Mouse (Mus musculus) lung, embryonic 16.5 days (tissue): ENCODE results near the gene Kiss1r. TPM values are rescaled to one million over a fixed set of nuclear protein-coding genes. Genes with fewer than 3 reads are reported as not detected.
"Not testable (repeated sequence)": the region's sequence is repeated elsewhere in the genome, so short reads cannot be mapped to it uniquely, and the experiment has no call there.

Experiments used
- ATAC-seq: fragments of 200-750 bp; cut with Nextera tagmentation; 2 replicates; pipeline ENCODE4 v1.8.0; 2017; ENCODE audit warnings: low read depth, mild to moderate bottlenecking, moderate library complexity
- H3K27ac ChIP-seq: fragments of 300-500 bp; sonication (generic); 2 replicates; pipeline ENCODE4 v1.5.1; 2014; ENCODE audit warnings: mild to moderate bottlenecking, control low read depth, low read length
- H3K27me3 ChIP-seq: fragments of 300-500 bp; sonication (generic); 2 replicates; pipeline ENCODE4 v1.6.1; 2014; ENCODE audit warnings: low read depth, low read length, mixed read lengths; ENCODE audit not compliant: control insufficient read depth, insufficient read depth
- H3K36me3 ChIP-seq: fragments of 300-500 bp; sonication (generic); 2 replicates; pipeline ENCODE4 v1.6.1; 2014; ENCODE audit warnings: low read length; ENCODE audit not compliant: control insufficient read depth, insufficient read depth
- H3K4me1 ChIP-seq: fragments of 300-500 bp; sonication (generic); replicated peaks from 2 replicates; pipeline ENCODE4 v1.6.1; 2014; ENCODE audit warnings: low read length, mixed read lengths; ENCODE audit not compliant: control insufficient read depth, insufficient read depth
- H3K4me2 ChIP-seq: fragments of 300-500 bp; sonication (generic); 2 replicates; pipeline ENCODE4 v1.6.1; 2014; ENCODE audit warnings: low read depth, low read length, control low read depth
- H3K4me3 ChIP-seq: fragments of 300-500 bp; sonication (generic); 2 replicates; pipeline ENCODE4 v1.5.1; 2014; ENCODE audit warnings: mild to moderate bottlenecking, low read length, control low read depth
- H3K9ac ChIP-seq: fragments of 300-500 bp; sonication (generic); 2 replicates; pipeline ENCODE4 v1.6.1; 2014; ENCODE audit warnings: low read length, control low read depth
- H3K9me3 ChIP-seq: fragments of 300-500 bp; sonication (generic); 2 replicates; pipeline ENCODE4 v1.6.1; 2016; ENCODE audit warnings: low read length; ENCODE audit not compliant: control insufficient read depth
- WGBS: fragments of 180-500 bp; shearing (Covaris S2); extraction: QIAGEN DNeasy Blood & Tissue Kit; methylation state at CpG from one replicate; pipeline ENCODE4 v1.1.7; 2014; 5-methylcytosine and 5-hydroxymethylcytosine counted together
- polyA plus RNA-seq: library from polyadenylated mRNA; unstranded; fragments of >200 nt; fragmentation: Nextera tagmentation; extraction: Ambion mirVana; gene quantifications from 2 replicates; pipeline ENCODE4 v1.2.1, GENCODE M21; 2015

The Kiss1r gene
- polyA plus RNA-seq, 1 experiment from 2014 or later: 1.1 TPM

DNA sequence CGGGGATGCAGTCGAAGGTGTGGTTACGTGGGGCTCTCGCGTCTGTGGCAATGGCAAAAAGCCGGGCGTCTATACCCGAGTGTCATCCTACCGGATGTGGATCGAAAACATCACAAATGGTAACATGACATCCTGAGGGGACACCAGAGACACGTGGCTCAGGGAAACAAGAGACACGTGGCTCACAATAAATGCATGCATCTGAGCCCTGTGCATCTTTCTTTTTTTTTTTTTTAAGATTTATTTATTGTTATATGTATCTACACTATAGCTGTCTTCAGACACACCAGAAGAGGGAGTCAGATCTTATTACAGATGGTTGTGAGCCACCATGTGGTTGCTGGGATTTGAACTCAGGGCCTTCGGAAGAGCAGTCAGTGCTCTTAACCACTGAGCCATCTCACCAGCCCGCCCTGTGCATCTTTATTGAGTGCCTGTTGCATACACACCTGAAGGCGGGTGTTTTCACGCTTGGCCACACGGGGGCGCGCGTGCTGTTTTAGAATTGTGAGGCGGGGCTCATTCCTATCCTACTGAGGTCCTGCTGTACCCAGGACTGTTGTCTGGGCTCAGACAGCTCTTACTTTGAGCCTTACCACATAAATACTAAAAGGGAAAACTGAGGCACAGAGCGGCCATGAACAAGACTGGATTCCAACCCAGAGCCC is 24.2 kb upstream of the Kiss1r start:
- H3K4me1 ChIP-seq, H3K4me2 ChIP-seq, H3K4me3 ChIP-seq, H3K9ac ChIP-seq, H3K27me3 ChIP-seq, H3K27ac ChIP-seq, H3K36me3 ChIP-seq, H3K9me3 ChIP-seq: not testable (repeated sequence)
- 41% methylated on average over 22 of the region's 22 CpGs for WGBS
- peak; percentile 51 for ATAC-seq

DNA sequence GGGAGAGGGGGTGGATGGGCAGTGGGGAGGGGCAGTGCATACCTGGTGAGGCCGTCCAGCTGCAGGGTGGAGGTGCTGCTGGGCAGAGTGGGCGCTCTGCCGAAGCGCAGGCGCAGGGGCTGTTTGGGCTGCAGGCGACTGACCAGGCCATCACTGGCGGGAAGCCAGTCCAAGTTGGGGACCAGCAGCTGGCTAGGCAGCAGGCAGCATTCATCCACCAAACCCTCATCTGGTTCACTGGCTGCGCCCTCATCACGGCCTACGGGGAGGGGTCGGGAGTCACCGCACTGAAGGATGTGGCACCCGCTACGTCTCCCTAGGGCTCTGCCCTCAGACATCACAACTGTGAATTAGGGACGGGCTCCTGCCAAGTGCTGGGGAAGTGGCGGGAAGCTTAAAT is 20.5 kb upstream of the Kiss1r start:
- H3K27me3 ChIP-seq: no peaks in the 10 kb centered on the region
- no peak for ATAC-seq
- 85% methylated on average over 16 of the region's 16 CpGs for WGBS
- H3K4me1 ChIP-seq: peaks cover 9% of the 10 kb centered on the region; the same call in 1 of the 2 replicates
- H3K4me3 ChIP-seq: no peak overlapping the region
- H3K9me3 ChIP-seq: no peaks in the 10 kb centered on the region
- no peak overlapping the region for H3K9ac ChIP-seq
- no peak overlapping the region for H3K27ac ChIP-seq
- no peak overlapping the region for H3K4me2 ChIP-seq
- H3K36me3 ChIP-seq: peaks cover 16% of the 10 kb centered on the region

DNA sequence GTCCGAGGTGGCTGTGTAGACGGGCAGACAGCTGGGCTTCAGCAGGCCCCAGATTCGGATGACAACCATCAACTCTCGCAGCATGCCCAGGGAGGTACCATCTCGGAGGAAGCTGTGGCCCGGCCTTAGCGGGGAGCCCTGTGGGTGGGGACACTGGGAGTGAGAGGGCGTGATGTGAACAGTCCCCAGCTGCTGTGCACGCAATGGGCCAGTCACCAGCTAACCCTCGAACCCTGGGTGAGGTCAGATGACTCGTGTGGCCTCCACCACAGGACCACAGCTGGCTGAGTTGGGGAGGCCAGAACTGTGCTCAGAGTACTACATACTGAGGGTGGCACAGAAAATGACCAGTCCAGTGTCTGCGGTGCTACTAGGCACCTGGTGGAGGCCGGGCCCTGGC is 20.0 kb upstream of the Kiss1r start:
- Histone ChIP-seq H3K4me1 (peaks cover 9% of the 10 kb centered on the region; the same call in 1 of the 2 replicates), H3K4me2 (no peak overlapping the region), H3K27me3 (no peaks in the 10 kb centered on the region), H3K9me3 (no peaks in the 10 kb centered on the region), H3K27ac (no peak overlapping the region), H3K4me3 (no peak overlapping the region), H3K9ac (no peak overlapping the region), H3K36me3 (peaks cover 16% of the 10 kb centered on the region)
- peak; percentile 44 for ATAC-seq
- WGBS: 68% methylated on average over 13 of the region's 13 CpGs

DNA sequence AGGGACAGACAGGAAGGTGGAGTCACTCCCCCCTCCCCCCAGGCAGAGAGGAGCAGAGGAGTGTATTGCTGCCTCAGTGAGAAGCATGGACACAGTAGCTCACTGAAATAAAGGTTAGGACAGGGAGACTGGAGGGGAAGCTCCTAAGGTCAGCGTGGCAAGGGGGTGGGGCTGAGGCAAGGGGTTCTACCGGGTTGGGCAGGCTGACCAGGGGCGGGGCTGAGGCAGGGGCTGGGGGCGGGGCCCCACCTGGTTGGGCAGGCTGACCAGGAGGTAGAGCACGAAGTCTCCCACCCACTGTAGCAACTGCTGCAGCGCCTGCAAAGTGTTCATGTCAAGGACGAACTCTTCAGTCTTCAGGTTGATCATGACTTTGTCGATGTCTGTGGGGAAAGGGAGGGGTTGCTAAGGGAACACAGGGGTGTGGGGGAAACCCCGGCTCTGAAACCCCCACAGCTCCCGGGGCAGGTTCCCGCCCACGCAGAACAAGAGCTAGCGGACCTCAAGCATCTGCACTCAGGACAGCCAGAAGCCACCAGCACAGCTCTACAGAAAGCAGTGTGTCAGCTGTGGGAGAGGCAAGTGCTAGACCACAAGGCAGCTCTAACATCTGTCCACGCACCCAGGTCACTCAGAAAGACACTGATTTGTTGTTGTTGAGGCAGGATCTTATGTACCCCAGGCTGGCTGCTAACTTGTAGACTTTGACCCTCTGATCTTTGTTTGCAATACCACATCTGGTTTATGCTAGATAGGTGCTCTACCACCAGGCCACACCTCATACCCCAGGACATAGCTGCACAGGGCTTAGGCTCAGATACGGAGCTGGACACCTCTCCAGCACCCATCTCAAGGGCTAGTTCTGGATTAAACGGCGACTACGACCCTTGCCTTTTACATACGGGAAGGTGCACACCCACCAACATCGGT is 19.2 kb upstream of the Kiss1r start:
- H3K9ac ChIP-seq: no peak overlapping the region
- peaks cover 20% of the 10 kb centered on the region for H3K36me3 ChIP-seq
- WGBS: 51% methylated on average over 20 of the region's 20 CpGs

DNA sequence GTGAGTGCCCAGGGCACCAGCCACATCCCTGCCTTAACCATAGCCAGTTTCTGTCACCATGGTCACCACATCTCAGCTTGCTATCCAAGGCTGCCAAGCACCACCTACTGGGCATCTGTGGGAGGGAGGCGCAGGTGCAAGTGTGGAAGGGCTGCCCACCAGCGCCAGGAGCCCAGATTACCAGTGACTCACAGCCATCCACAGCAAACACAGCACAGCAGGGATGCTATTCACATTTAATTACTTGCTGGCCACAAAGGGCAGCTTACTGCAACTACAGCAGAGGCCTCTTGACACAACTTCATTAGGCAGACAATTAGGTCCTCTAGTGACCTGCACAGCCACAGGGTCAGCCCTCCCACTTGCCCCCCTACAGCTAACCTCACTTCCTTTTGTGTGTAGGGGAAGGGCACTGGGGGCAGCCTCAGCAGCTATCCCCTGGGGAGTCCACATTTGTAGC is 15.8 kb upstream of the Kiss1r start:
- no peak overlapping the region for H3K9ac ChIP-seq
- peaks cover 37% of the 10 kb centered on the region for H3K36me3 ChIP-seq
- H3K4me2 ChIP-seq: no peak overlapping the region
- peaks cover 9% of the 10 kb centered on the region; the same call in 1 of the 2 replicates for H3K4me1 ChIP-seq
- H3K27ac ChIP-seq: no peak overlapping the region
- no peak overlapping the region for H3K4me3 ChIP-seq
- no peaks in the 10 kb centered on the region for H3K9me3 ChIP-seq
- H3K27me3 ChIP-seq: no peaks in the 10 kb centered on the region
- no peak for ATAC-seq
- 84% methylated on average over 2 of the region's 2 CpGs for WGBS

More for the DNA sequence above, 19.2 kb upstream of the Kiss1r start:
- Histone ChIP-seq H3K27me3 (no peaks in the 10 kb centered on the region), H3K9me3 (no peaks in the 10 kb centered on the region), H3K27ac (no peak overlapping the region), H3K4me1 (peaks cover 9% of the 10 kb centered on the region; the same call in 1 of the 2 replicates), H3K4me2 (no peak overlapping the region), H3K4me3 (no peak overlapping the region)
- no peak for ATAC-seq

DNA sequence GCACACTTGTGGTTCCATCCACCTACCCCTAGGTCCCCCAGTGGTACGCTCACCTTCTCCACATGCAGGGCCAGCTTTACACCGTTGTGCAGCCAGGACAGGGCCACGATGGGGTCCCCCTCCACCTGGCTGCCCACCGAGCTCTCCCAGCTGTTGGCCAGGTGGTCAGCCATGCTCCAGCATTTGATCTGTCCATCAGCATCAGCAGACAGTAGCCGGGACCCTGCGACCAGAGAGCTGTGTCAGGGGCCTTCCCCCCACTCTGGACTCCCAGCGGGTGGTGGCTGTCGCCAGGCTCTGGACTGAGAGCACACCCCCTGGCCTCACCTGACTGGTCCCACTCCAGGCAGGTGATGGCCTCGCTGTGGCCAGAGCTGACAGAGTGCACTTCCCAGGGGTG is 10.1 kb upstream of the Kiss1r start:
- H3K4me3 ChIP-seq: no peak overlapping the region
- H3K9me3 ChIP-seq: no peaks in the 10 kb centered on the region
- no peak overlapping the region for H3K27ac ChIP-seq
- no peak overlapping the region for H3K9ac ChIP-seq
- no peak for ATAC-seq
- 89% methylated on average over 9 of the region's 9 CpGs for WGBS
- H3K36me3 ChIP-seq: peaks cover 41% of the 10 kb centered on the region
- H3K4me2 ChIP-seq: no peak overlapping the region
- H3K4me1 ChIP-seq: peaks cover 5% of the 10 kb centered on the region; the same call in 1 of the 2 replicates
- no peaks in the 10 kb centered on the region for H3K27me3 ChIP-seq

DNA sequence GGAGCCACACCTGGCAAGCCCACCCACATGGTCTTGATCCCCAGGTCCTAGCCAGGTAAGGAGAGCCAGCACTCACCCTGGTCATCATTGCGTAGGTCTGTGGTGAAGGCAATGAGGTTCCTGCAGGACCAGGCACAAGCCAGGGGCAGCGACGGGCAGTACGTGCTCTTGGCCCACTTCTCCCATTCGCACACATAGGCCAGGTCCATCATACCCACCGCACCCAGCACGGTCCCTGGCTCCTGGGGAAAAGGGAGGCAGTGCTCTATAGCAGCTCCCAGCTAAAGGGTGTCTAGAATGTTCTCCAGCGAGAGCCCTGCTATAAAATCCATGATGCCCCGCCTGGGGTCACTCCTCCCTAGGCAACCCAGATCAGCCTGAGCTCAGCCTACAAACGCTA is 9.4 kb upstream of the Kiss1r start:
- no peaks in the 10 kb centered on the region for H3K9me3 ChIP-seq
- H3K4me2 ChIP-seq: no peak overlapping the region
- no peaks in the 10 kb centered on the region for H3K27me3 ChIP-seq
- peaks cover 45% of the 10 kb centered on the region for H3K36me3 ChIP-seq
- ATAC-seq: no peak
- no peak overlapping the region for H3K9ac ChIP-seq
- no peak overlapping the region for H3K4me3 ChIP-seq
- 91% methylated on average over 10 of the region's 10 CpGs for whole genome bisulfite sequencing
- no peak overlapping the region for H3K27ac ChIP-seq
- peaks cover 5% of the 10 kb centered on the region; the same call in 1 of the 2 replicates for H3K4me1 ChIP-seq

DNA sequence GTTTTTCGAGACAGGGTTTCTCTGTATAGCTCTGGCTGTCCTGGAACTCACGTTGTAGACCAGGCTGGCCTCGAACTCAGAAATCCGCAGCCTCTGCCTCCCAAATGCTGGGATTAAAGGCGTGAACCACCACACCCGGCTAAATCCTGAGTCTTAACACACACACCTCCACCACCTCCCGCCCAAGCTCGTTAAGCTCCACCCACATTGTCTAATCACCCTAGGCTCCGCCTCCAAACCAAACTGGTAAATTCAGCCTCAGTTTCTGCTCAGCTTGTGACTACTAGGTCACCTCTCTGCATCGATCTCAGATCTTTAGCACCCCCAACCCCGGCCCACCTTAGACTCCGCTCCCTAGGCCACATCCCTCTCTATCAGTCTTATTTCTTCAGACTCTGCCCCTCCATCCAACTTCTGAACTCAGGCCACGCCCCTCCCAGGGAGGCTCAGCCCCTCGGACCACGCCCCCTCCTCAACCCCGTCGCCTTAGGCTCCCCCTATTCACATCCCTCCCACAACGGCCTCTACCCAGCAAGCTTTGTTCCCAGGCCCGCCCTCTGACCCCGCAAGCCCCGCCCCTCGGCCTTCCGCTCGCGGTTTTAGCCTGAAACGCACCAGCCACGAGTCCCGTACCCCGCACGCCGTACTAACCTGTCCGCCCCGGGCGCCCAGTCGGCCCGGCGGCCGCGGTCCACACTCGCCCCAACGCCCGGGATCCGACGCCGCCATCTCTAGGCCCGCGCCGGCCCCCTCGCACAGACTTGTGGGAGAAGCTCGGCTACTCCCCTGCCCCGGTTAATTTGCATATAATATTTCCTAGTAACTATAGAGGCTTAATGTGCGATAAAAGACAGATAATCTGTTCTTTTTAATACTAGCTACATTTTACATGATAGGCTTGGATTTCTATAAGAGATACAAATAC is 8.3 kb upstream of the Kiss1r start, which contains the start of gene Med16:
Med16 (minus strand) TSS at position 757 of the 925 bp plus-strand sequence.
- Histone ChIP-seq H3K9me3 (no peaks in the 10 kb centered on the region), H3K4me3 (peak within 1 kb of the TSS; percentile 85), H3K9ac (peak within 1 kb of the TSS; percentile 97), H3K27ac (peak within 1 kb of the TSS; percentile 97), H3K4me1 (peaks cover 5% of the 10 kb centered on the region; the same call in 1 of the 2 replicates), H3K27me3 (no peaks in the 10 kb centered on the region), H3K4me2 (peak within 1 kb of the TSS; percentile 58), H3K36me3 (peaks cover 41% of the 10 kb centered on the region)
- WGBS: 2% methylated on average over 52 of the region's 52 CpGs
- peak; percentile 98 for ATAC-seq
